9 mouse cellular contexts compared by ENCODE assay signal in the genomic region with DNA sequence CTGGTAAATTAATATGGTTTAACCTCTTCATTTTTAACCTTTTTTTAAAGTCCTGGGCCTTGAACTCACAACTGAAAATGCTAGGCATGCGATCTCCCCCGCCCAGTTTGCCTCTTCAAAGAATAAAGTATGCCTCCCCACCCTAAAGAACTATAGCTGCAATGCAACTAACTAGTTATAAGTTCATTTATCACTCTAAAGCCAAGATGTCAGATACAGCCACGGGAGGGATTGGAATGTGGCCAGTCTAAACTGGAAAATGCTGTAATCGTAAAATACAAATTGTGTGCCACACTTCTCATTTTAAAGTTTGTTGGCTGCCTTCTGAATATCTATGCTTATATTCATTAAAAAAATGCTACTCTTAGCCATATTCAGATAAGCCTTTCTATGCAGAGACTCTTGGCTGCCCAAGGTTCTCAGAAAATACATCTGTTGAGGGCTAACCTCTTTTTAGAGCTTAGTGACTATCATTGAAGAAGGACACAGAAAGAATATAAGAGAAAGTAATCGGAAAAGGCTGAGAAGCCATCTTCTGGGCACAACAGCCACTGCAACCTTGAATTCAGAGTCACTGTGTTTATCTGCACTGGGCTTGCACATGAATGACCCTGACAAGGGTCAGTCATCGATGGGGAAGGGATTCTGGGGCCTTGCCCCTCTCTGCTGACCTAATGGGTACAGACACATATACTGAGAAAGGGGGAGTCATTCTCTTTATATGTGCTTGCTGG. TPM values are rescaled to one million over a fixed set of nuclear protein-coding genes. Genes with fewer than 3 reads are reported as not detected.
A peak's percentile ranks its signal among the peaks of the same experiment; 100 is the strongest.
DNase-seq lines count a peak whose midpoint lies in the region; ATAC-seq lines count a peak whose summit lies in the region.
"Had no signal": no experiment of that assay in that cellular context is flagged by ENCODE, and none has a peak within 500 bp of the region (broad histone marks: within the 10 kb centered on the region; RNA-seq: fewer than 3 reads in every experiment).

No protein-coding gene starts in this region.

- peak overlapping the region; percentile 98 for H3K9ac ChIP-seq in heart, embryonic 14.5 days (ENCODE audit: low read length)
- peak overlapping the region; percentile 98 for H3K9ac ChIP-seq in forebrain, embryonic 11.5 days (ENCODE audit: low read length)
- peak overlapping the region; percentile 90 for H3K9ac ChIP-seq in liver, embryonic 16.5 days (ENCODE audit: low read depth, low read length)

- peak overlapping the region; percentile 26 to 93; a peak in 3 of 4 replicates for H3K27ac ChIP-seq in heart, embryonic 14.5 days (replicated peaks in 1 of 2; ENCODE audit: control insufficient read depth in 1 of 2, insufficient read depth in 1 of 2, low read depth in 2 of 2, low read length in 2 of 2)
- H3K27ac ChIP-seq in forebrain, embryonic 11.5 days (ENCODE audit: low read depth, low read length), result peak overlapping the region; percentile 76; the same call in 1 of the 2 replicates
- peak overlapping the region; percentile 94 for H3K27ac ChIP-seq in liver, embryonic 16.5 days (ENCODE audit: low read length)

- no peak for ATAC-seq in heart, embryonic 14.5 days (ENCODE audit: insufficient number of reproducible peaks, insufficient read depth, low FRiP score, low read depth)
- ATAC-seq in forebrain, embryonic 11.5 days (replicated peaks; ENCODE audit: low FRiP score), result no peak
- ATAC-seq in liver, embryonic 16.5 days (ENCODE audit: low read depth), result no peak

- H3K4me3 ChIP-seq in heart, embryonic 14.5 days (ENCODE audit: control insufficient read depth in 1 of 2, insufficient read depth in 1 of 2, low read depth in 1 of 2, low read length in 2 of 2), result peak overlapping the region in 1 of 2 experiments; percentile 79; a peak in 2 of 4 replicates
- peak overlapping the region; percentile 85; the same call in 1 of the 2 replicates for H3K4me3 ChIP-seq in forebrain, embryonic 11.5 days (ENCODE audit: low read depth, low read length)
- peak overlapping the region; percentile 80 for H3K4me3 ChIP-seq in liver, embryonic 16.5 days (ENCODE audit: low read depth, low read length)

- peak overlapping the region; percentile 70 for H3K4me2 ChIP-seq in heart, embryonic 14.5 days (ENCODE audit: low read length)
- H3K4me2 ChIP-seq in forebrain, embryonic 11.5 days (ENCODE audit: low read depth, low read length, severe bottlenecking), result peak overlapping the region; percentile 94; the same call in 1 of the 2 replicates
- H3K4me2 ChIP-seq in liver, embryonic 16.5 days (ENCODE audit: low read depth, low read length), result peak overlapping the region; percentile 90

- H3K4me1 ChIP-seq in heart, embryonic 14.5 days (ENCODE audit: control insufficient read depth in 2 of 2, insufficient read depth in 2 of 2, low read length in 2 of 2), result peaks cover 9 to 29% of the 10 kb centered on the region in 2 experiments
- H3K4me1 ChIP-seq in forebrain, embryonic 11.5 days (replicated peaks; ENCODE audit: control insufficient read depth, insufficient read depth, low read length), result peaks cover 3% of the 10 kb centered on the region; the same call in 1 of the 2 replicates
- H3K4me1 ChIP-seq in liver, embryonic 16.5 days (ENCODE audit: control insufficient read depth, low read depth, low read length), result peaks cover 38% of the 10 kb centered on the region

- no peaks in the 10 kb centered on the region for H3K27me3 ChIP-seq in heart, embryonic 14.5 days (ENCODE audit: control insufficient read depth, insufficient read depth, low read length)
- H3K27me3 ChIP-seq in forebrain, embryonic 11.5 days (ENCODE audit: control insufficient read depth, insufficient read depth, low read length), result no peaks in the 10 kb centered on the region
- no peaks in the 10 kb centered on the region for H3K27me3 ChIP-seq in liver, embryonic 16.5 days (ENCODE audit: control insufficient read depth, insufficient read depth, low read depth, low read length)

- DNase-seq in heart, adult 9 months (ENCODE audit: low spot score in 2 of 2), result no peak
- peak; percentile 60 for DNase-seq in MEL-GATA-1-ER (ENCODE audit: extremely low read depth, low read depth)
- no peak for DNase-seq in forebrain, embryonic 11.5 days (ENCODE audit: low spot score)
- DNase-seq in left cerebral cortex, adult 8-10 months (ENCODE audit: low spot score in 2 of 2), result no peak
- DNase-seq in retina, embryonic 14.5 days (ENCODE audit: low spot score), result no peak
- DNase-seq in kidney, adult 18-20 months, result no peak

- peaks cover 28% of the 10 kb centered on the region for H3K36me3 ChIP-seq in heart, embryonic 14.5 days (ENCODE audit: control insufficient read depth, insufficient read depth, low read length)
- H3K36me3 ChIP-seq in forebrain, embryonic 11.5 days (ENCODE audit: control insufficient read depth, insufficient read depth, low read length), result peaks cover 17% of the 10 kb centered on the region
- H3K36me3 ChIP-seq in liver, embryonic 16.5 days (ENCODE audit: control insufficient read depth, insufficient read depth), result peaks cover 29% of the 10 kb centered on the region

- 45% methylated on average over 6 of the region's 6 CpGs for WGBS in heart, embryonic 14.5 days
- WGBS in forebrain, embryonic 11.5 days, result 58% methylated on average over 6 of the region's 6 CpGs
- WGBS in liver, embryonic 16.5 days (ENCODE audit: insufficient replicate concordance), result 38% methylated on average over 6 of the region's 6 CpGs

- H3K9me3 ChIP-seq in heart, embryonic 14.5 days (ENCODE audit: control insufficient read depth, low read length), result no peaks in the 10 kb centered on the region
- no peaks in the 10 kb centered on the region for H3K9me3 ChIP-seq in forebrain, embryonic 11.5 days (ENCODE audit: control insufficient read depth, low read length)
- H3K9me3 ChIP-seq in liver, embryonic 16.5 days (replicated peaks; ENCODE audit: control insufficient read depth, low read length), result no peaks in the 10 kb centered on the region

RNA-seq across cellular contexts. Expression of a gene that starts 0.9 kb away (rescaled TPM):
- polyA plus RNA-seq in heart, embryonic 14.5 days (2014; fragmentation: Nextera tagmentation; extraction: Ambion mirVana), result 64.6 and 67.8 TPM in 2 replicates
- 48.1 and 51.2 TPM in 2 replicates for polyA plus RNA-seq in forebrain, embryonic 11.5 days (2014; fragmentation: Nextera tagmentation; extraction: Ambion mirVana)
- 29.1 and 35.8 TPM in 2 replicates for polyA plus RNA-seq in liver, embryonic 16.5 days (2015; fragmentation: Nextera tagmentation; extraction: Ambion mirVana)
- total RNA-seq in left cerebral cortex, adult 8-10 months (2022), result 10 to 100 TPM; 59.9 to 69.8 (median 64.9) TPM

RNA-seq across cellular contexts. Expression of a gene that starts 7.7 kb away (rescaled TPM):
- polyA plus RNA-seq in heart, embryonic 14.5 days (2014; fragmentation: Nextera tagmentation; extraction: Ambion mirVana), result 0.11 and 0.12 TPM in 2 replicates
- 0.09 and 0.11 TPM in 2 replicates for polyA plus RNA-seq in forebrain, embryonic 11.5 days (2014; fragmentation: Nextera tagmentation; extraction: Ambion mirVana)
- 0.04 TPM in 1 of 2 replicates, not detected in the other for polyA plus RNA-seq in liver, embryonic 16.5 days (2015; fragmentation: Nextera tagmentation; extraction: Ambion mirVana)
- total RNA-seq in left cerebral cortex, adult 8-10 months (2022), result under 1 TPM; 0.15 to 0.68 (median 0.28) TPM
- total RNA-seq: adrenal gland, adult 18-20 months had no signal

RNA-seq across cellular contexts. Expression of a gene that starts 30.8 kb away (rescaled TPM):
- 263 and 291 TPM in 2 replicates for polyA plus RNA-seq in heart, embryonic 14.5 days (2014; fragmentation: Nextera tagmentation; extraction: Ambion mirVana)
- polyA plus RNA-seq in forebrain, embryonic 11.5 days (2014; fragmentation: Nextera tagmentation; extraction: Ambion mirVana), result 40.6 and 44.0 TPM in 2 replicates
- 133 and 157 TPM in 2 replicates for polyA plus RNA-seq in liver, embryonic 16.5 days (2015; fragmentation: Nextera tagmentation; extraction: Ambion mirVana)
- total RNA-seq in left cerebral cortex, adult 8-10 months (2022), result 10 to 100 TPM; 44.8 to 51.9 (median 48.3) TPM

RNA-seq across cellular contexts. Expression of a gene that starts 59.6 kb away (rescaled TPM):
- 1.0 and 1.4 TPM in 2 replicates for polyA plus RNA-seq in heart, embryonic 14.5 days (2014; fragmentation: Nextera tagmentation; extraction: Ambion mirVana)
- 2.2 TPM in 2 replicates for polyA plus RNA-seq in forebrain, embryonic 11.5 days (2014; fragmentation: Nextera tagmentation; extraction: Ambion mirVana)
- polyA plus RNA-seq in liver, embryonic 16.5 days (2015; fragmentation: Nextera tagmentation; extraction: Ambion mirVana), result 0.18 and 0.22 TPM in 2 replicates
- 1 to 10 TPM; 7.2 to 8.6 (median 7.9) TPM for total RNA-seq in left cerebral cortex, adult 8-10 months (2022)
